Mouse (Mus musculus) small intestine, adult 2 months (tissue): ENCODE measurements at regions not wholly inside any gene's neighbourhood (a gene's known extent, or its start where the extent isn't known, plus 50 kb on each side); places are given as distances from the start of the nearest gene placed in this dataset.

Source experiments
- CTCF ChIP-seq: fragments of 200-500 bp; IDR thresholded peaks from 2 replicates; pipeline ENCODE4 v1.5.1; 2012; ENCODE audit warnings: low read depth, mild to moderate bottlenecking, control low read depth, inconsistent platforms, low read length, moderate library complexity, mixed read lengths; ENCODE audit not compliant: insufficient replicate concordance, insufficient read length; ENCODE audit errors: extremely low read depth
- POLR2A ChIP-seq: fragments of 200-500 bp; IDR thresholded peaks from 2 replicates; pipeline ENCODE4 v1.6.1; 2012; ENCODE audit warnings: low read depth, mild to moderate bottlenecking, control low read depth, inconsistent platforms, low read length, moderate library complexity

DNA sequence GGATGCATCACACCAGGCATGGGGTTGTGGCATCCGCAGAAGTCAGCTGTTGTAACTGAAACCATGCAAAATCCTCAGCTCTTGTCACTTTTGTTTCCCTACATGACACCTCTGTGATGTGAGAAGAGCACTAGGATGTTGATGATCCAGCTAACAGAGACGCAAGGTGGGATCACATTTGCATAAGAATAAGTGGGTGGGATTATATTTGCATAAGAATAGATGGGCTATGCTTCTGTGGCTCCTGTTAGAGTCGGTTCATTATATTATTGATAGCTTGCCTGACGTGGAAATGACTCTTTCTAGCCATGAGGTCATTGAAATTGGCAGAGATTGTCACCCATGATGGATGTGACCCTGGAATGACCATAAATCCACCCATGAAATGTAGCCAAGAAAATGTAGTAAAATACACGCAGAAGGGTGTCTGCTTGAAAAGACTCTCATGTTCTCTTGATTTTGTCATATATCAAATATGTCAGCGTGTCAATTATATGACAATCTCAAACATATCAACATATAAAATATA, 102.2 kb upstream of the Arg1 start:
- TF ChIP-seq CTCF (no peak), POLR2A (no peak)
